Mouse (Mus musculus) neutrophil, adult 5-6 weeks (primary cell): ENCODE measurements at regions not wholly inside any gene's neighbourhood (a gene's known extent, or its start where the extent isn't known, plus 50 kb on each side); places are given as distances from the start of the nearest gene placed in this dataset.

ENCODE experiments used
- ATAC-seq: fragments of 151-379, 151-347 bp; 2 replicates; pipeline ENCODE4 v1.8.0; 2017; ENCODE audit warnings: mild to moderate bottlenecking, moderate TSS enrichment; ENCODE audit not compliant: insufficient number of reproducible peaks, poor library complexity, low FRiP score, severe bottlenecking; ENCODE audit errors: extremely low read depth

DNA sequence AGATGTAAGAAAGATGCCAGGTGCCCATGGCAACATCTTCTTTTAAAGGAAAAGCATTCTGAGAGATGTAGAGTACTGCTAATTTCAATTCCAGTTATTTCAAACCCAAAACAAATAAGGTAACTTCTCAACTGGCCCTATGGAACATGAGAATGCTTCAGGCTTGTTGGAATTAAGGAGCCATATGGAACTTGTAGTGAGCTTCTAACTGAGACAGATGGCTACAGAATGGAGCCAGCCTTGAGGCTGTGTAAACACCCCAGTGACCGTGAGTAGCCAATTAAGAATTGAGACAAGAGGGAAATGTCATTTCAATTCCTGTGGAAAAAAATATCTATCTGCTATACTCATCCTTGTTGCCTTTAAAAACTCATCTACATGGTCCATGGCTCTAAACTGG, 769.0 kb upstream of the Marcks start:
- ATAC-seq = no peak

GRCm38 (mm10) chr10:37887961-37888360, 749.2 kb upstream of the Marcks start:
- ATAC-seq = no peak

GRCm38 (mm10) chr10:37880841-37881240, 742.1 kb upstream of the Marcks start:
- no peak for ATAC-seq

- no peak for ATAC-seq
Observed at GRCm38 (mm10) chr10:37873925-37874324, 735.2 kb upstream of the Marcks start.

DNA sequence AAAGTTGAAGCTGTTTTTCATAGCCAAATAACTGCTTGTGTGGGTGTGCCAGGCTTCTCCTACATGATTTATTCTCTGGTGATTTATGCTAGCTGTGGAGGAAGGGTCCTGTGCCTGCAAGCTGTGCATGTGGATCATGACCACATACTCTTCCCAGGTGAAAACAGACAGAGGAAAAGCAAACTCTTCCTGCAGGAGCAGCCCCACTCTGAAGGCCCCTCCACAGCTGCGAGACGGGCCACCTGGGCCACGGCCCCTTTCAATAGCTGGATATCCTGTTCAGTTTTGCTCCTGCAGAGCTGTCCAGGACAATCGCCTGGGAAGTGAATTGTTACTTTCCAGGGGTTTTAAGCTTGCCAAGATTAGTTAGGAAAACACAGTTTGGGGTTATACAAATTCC, 722.3 kb upstream of the Marcks start:
- ATAC-seq = no peak

GRCm38 (mm10) chr10:37849291-37849846, 710.6 kb upstream of the Marcks start:
- no peak for ATAC-seq

DNA sequence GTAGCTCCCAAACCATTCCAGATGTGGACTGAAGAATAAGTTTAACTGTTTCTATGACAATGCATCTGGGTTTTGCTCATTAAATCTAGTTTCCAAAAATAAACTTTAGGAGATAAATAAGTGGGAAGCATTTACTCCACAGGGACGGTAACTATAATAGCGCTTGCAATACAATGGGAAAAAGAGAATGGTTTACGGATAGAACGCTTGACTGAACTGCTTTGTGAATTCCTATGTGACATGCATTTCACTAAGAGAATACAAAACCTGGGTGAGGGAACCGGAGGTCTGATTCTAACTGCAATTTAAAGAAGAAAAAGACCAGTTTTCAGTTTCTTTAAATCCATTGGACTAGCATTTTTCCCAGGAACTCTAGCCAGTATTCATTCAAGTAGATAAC, 704.1 kb upstream of the Marcks start:
- no peak for ATAC-seq

- ATAC-seq = no peak
Observed at GRCm38 (mm10) chr10:37841842-37842241, 703.1 kb upstream of the Marcks start.

DNA sequence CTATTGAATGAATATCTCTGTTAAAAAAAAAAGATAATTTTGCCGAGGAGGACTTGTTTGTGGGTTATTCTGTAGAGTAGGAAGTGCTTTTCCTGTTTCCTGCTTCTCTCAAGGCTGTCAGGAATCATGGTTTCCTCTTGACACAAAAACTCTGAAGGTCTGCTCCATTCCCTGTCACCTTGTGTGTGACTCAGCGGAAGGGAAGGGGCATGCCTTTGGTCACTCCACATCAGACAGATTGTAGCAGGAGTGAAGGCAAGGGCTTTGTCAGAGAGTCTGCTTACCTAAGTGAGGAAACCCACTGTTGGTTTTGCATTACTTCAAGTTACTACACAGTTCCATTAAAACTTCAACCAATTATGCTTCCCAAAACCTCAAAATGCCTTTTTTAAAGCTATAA, 699.0 kb upstream of the Marcks start:
- ATAC-seq = no peak

DNA sequence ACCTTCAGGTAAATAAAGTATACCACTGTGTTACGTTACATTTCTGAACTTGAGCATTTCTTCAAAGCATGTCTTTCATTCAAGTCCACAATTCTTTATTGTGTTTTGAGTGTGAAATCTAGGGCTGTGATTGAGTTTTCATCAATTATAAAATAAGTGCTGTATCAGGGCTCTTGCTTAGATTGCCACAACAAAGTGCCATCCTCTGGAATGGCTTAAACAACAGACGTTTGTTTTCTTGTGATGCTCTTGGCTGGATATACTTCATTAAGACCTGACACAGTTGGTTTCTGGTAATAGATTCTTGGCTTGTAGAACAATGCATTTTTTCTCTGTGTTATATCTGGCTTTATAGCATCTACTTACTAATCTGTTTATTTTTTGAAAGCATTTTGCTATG, 674.3 kb upstream of the Marcks start:
- no peak for ATAC-seq

GRCm38 (mm10) chr10:37812405-37812851, 673.7 kb upstream of the Marcks start:
- no peak for ATAC-seq

DNA sequence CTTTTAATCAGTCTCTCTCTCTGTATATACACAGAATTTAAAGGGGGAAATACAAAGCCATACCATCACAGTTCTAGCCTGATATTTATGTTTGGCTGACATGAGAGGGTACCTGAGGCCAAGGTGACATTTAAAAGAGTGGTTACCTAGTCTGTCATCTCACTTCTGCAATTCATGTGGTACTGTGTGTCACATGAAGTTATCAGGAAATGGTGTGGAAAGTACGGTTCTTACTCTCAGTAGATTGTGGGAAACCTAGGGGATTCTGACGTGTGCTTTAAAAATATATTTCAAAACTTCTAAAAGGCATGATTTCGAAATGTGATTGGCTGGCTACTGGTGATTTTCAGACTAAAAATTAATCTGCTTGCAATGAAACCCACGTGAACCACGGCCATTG, 673.1 kb upstream of the Marcks start:
- ATAC-seq = 0 out of 2 replicates have a peak, but pooled peaks have one; percentile 26

DNA sequence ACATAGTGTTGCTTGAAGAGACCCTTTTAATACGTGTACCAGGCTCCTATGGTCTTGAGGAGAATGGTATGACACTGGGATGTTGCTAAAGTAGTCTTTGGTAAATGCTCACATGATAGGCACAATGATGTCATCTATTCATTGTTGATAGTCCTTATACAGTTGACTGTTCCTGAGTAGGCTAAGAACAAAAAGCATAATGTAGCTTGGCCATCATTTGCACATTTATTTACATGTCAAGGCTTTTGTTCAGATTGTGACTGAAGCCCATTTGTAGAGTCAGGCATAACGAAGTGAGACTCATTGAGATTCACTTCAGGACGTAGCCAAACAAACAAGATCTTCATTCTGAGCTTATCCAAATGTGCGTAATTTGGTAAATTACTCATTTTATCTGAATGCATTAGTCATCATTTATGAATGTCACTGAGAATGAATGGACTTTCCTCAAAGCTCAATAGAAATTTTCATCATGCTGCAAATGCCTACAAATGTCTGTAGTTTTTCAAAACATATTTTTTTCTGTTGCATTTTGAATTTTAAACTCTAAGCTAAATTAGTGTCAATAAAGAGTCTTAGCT, 664.6 kb upstream of the Marcks start:
- ATAC-seq = no peak

GRCm38 (mm10) chr10:37799397-37799796, 660.7 kb upstream of the Marcks start:
- ATAC-seq = no peak

DNA sequence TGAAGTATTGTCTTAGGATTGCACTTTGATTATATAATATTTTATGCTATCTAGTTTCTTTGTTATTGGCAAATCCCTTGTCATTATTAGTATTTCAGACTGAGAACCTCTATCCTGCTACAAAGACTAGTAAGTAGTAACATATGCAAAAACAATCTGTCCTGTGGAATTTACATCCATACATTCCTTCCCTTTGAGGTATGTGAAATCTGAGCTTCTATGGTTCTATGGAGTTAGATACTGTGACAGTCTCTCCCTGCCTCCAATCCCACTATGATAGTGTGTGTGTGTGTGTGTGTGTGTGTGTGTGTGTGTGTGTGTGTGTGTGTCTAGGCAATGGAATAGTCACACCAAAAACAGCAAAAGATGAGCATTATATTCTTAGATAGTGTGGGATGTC, 659.6 kb upstream of the Marcks start:
- ATAC-seq = no peak

DNA sequence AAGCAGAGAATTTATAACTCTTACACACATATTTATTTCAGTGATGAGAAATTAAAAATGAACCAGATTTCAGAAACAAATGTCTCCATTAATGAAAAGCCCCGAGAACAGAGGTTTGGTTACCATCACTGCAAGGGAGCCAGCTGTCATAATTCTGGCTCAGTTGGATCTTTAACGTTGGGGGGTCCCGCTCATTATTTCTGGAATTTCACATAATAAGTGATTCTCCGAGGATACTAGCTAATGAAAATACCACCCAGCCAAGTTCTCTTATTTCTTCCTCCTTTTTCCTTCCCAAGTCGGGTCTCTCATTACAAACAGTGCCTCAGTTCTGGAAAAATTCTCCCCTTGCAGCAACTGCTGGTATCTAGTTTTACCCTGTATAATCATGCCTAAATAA, 659.0 kb upstream of the Marcks start:
- no peak for ATAC-seq

- ATAC-seq = peak; percentile 46; the same call in 1 of the 2 replicates
Observed at GRCm38 (mm10) chr10:37792878-37793277, 654.2 kb upstream of the Marcks start.

DNA sequence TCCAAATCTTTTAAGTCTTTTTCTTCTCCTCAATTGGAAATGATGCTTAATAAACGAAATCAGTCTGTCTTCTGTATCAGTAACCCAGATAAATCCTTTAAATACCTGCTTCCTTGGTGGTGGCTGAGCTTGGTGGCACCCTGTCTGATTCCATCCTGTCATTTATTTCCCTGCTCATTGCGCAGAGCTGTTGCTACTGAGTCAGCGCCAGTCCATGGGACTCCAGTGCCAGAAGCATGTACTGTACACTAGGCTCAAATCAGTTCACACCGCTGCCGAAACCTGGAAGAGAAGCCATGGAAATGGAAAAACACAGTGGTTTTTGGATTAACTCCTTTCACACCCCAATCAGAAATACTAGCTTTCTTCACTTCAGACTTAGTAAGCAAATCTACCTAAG, 649.3 kb upstream of the Marcks start:
- no peak for ATAC-seq

DNA sequence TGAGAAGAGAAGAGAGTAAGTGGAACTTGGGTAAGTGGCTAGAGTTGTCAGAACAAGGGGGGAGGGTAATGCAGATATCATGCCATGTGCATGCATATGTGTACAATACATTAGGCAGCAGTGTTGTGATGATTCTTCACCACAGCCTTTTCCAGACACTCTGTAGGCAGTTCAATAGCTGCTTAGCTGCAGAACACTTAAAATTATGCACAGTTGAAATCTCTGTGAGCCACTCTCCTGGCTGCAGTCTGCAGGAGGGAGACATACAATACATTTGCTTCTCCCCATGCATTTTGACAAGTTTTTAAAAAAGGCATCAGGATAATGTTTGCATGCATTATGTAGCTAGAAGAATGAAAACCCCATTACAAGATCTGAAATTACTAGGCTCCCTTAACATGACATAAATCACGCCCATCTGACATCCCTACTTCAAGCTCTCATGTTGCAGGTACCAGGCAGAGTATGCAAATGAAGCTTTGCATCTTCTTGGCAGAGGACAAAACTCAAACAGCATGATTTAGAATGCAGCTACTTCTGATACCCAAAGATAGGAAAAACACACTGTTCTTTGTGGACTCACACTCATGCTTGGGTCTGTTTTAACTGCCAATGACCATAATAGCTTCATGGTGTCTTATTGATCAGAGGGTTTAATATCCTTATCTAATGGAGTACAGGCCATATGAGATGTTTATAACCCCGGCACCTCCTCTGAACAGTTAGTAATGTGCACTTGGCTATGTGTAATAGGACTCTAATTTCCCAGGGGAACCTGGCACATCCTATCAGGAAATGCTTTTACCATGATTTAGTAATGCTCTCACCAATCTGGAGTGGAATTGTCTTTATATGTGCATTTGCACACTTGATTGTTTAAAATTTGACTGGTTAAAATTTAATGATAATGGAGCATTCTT, 640.9 kb upstream of the Marcks start:
- no peak for ATAC-seq
